Mouse (Mus musculus) gastrocnemius, adult 2 months (tissue): ENCODE data around the gene Qser1. TPM values are rescaled to one million over a fixed set of nuclear protein-coding genes. Genes with fewer than 3 reads are reported as not detected.
"Not testable (repeated sequence)": the region's sequence is repeated elsewhere in the genome, so short reads cannot be mapped to it uniquely, and the experiment has no call there.

Experiments
- DNase-seq: peaks from one replicate; pipeline ENCODE4 v3.0.0; 2022
- H3K27ac ChIP-seq: fragments of 200-600 bp; 2 replicates; pipeline ENCODE4 v1.8.1; 2022; ENCODE audit warnings: mild to moderate bottlenecking
- H3K4me3 ChIP-seq: fragments of 200-600 bp; 2 replicates; pipeline ENCODE4 v1.8.1; 2022; ENCODE audit warnings: mild to moderate bottlenecking, moderate library complexity
- CTCF ChIP-seq: fragments of 200-600 bp; IDR thresholded peaks from 2 replicates; pipeline ENCODE4 v1.8.1; 2022; ENCODE audit warnings: antibody characterized with exemption, mild to moderate bottlenecking, moderate library complexity
- intact Hi-C: fragments of 180-260 bp; cut with DNase I; formaldehyde crosslinking; loops from one replicate; pipeline ENCODE4 v1.15.1; 2025
- total RNA-seq, 2 experiments: library from RNA; stranded (reverse); gene quantifications; 2 replicates each; pipeline ENCODE4 v1.2.3; 2021

Qser1 gene
- total RNA-seq, 2 experiments from 2014 or later = 53.4 to 64.6 TPM

GRCm38 (mm10) chr2:104848235-104849161, 31.9 kb upstream of the Qser1 start:
- H3K4me3 ChIP-seq = peak overlapping the region; percentile 68
- H3K27ac ChIP-seq = no peak overlapping the region
- no peak for DNase-seq
- intact Hi-C loops = no loop called here
- TF ChIP-seq CTCF = no peak

- no peak for DNase-seq
- intact Hi-C loops = no loop called here
- Histone ChIP-seq H3K27ac (no peak overlapping the region), H3K4me3 (no peak overlapping the region)
- TF ChIP-seq CTCF = peak; percentile 25; the same call in 1 of the 2 replicates
Observed at GRCm38 (mm10) chr2:104847645-104848044, 31.1 kb upstream of the Qser1 start.

GRCm38 (mm10) chr2:104846638-104847414, 30.3 kb upstream of the Qser1 start:
- no peak overlapping the region for H3K27ac ChIP-seq
- H3K4me3 ChIP-seq = no peak overlapping the region
- intact Hi-C loops = no loop called here
- TF ChIP-seq CTCF = no peak
- no peak for DNase-seq

- TF ChIP-seq CTCF = no peak
- H3K4me3 ChIP-seq = no peak overlapping the region
- DNase-seq = no peak
- intact Hi-C loops = no loop called here
- H3K27ac ChIP-seq = no peak overlapping the region
Observed at GRCm38 (mm10) chr2:104842559-104842958, 26.0 kb upstream of the Qser1 start.

GRCm38 (mm10) chr2:104841736-104842135, 25.2 kb upstream of the Qser1 start:
- no peak for TF ChIP-seq CTCF
- Histone ChIP-seq H3K27ac (no peak overlapping the region), H3K4me3 (no peak overlapping the region)
- intact Hi-C loops = no loop called here
- no peak for DNase-seq

- Histone ChIP-seq H3K27ac (no peak overlapping the region), H3K4me3 (no peak overlapping the region)
- no peak for DNase-seq
- intact Hi-C loops = no loop called here
- no peak for TF ChIP-seq CTCF
Observed at GRCm38 (mm10) chr2:104840974-104841373, 24.4 kb upstream of the Qser1 start.

GRCm38 (mm10) chr2:104832486-104832885, 15.9 kb upstream of the Qser1 start:
- no peak for TF ChIP-seq CTCF
- no peak for DNase-seq
- intact Hi-C loops = no loop called here
- H3K4me3 ChIP-seq = no peak overlapping the region
- no peak overlapping the region for H3K27ac ChIP-seq

- no peak for TF ChIP-seq CTCF
- no peak for DNase-seq
- Histone ChIP-seq H3K27ac (no peak overlapping the region), H3K4me3 (no peak overlapping the region)
- intact Hi-C loops = no loop called here
Observed at GRCm38 (mm10) chr2:104826191-104826590, 9.6 kb upstream of the Qser1 start.

GRCm38 (mm10) chr2:104818763-104819162, 2.2 kb upstream of the Qser1 start:
- DNase-seq, intact Hi-C loops, H3K27ac ChIP-seq, H3K4me3 ChIP-seq: not testable (repeated sequence)

- peak overlapping the region; percentile 95 for H3K27ac ChIP-seq
- DNase-seq = no peak
- peak overlapping the region; percentile 91 for H3K4me3 ChIP-seq
- intact Hi-C loops = no loop called here
- TF ChIP-seq CTCF = no peak
Observed at GRCm38 (mm10) chr2:104817555-104818330, 1.2 kb upstream of the Qser1 start.

GRCm38 (mm10) chr2:104816866-104817439, 393 bp upstream of the Qser1 start:
- peak overlapping the region; percentile 91 for H3K4me3 ChIP-seq
- peak; percentile 97 for DNase-seq
- TF ChIP-seq CTCF = peak; percentile 80
- H3K27ac ChIP-seq = peak overlapping the region; percentile 95
- intact Hi-C loops = no loop called here
